Mouse (Mus musculus) urinary bladder, adult 2 months (tissue): ENCODE measurements at regions not wholly inside any gene's neighbourhood (a gene's known extent, or its start where the extent isn't known, plus 50 kb on each side); places are given as distances from the start of the nearest gene placed in this dataset.

Experiments used
- DNase-seq: peaks from one replicate; pipeline ENCODE4 v3.0.0; 2022; ENCODE audit warnings: low spot score

DNA sequence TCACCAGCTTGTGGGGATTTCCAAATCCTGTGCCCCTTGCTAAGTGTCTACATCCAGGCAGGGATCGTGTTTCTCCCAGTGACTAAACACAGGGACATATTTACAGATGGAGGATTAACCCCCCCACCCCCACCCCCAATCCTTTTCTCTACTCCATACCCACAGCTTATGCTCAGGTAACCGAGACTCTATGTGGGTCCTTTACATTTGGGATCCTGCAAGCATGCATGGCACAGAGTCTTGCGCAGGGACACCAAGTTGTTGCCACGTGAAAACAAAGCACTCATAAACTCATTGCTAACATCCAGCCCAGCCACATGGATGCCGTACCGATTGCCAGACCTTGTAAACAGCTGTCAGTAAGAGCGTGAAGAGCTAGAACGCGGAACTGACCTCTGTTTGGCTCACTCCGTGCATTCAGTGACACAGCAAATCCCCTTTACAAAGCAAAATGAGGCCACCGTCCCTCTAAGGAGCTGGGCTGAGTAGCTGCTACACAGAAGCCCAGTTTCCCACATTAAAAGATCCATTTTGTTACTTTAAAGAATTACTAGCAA is 1204.9 kb upstream of the A1bg start:
- DNase-seq, result no peak

DNA sequence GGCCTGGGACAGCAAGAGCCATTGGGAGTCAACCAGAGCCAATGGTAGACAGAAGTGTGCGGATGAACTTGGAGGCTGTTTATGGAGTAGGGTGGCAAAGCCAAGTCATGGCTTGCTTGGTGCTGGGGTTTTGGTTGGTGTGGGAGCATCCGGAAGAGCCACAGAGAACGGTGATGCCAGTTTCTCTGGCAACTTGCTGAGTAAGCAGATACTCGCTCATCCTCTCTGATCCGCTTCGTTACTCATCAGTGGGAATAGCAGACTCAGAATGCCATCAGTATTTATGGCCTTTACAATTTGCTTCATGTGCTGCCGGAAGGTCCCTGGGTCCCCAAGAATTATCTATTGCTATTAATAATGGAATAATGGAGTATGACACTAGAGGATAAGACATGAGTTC is 1202.9 kb upstream of the A1bg start:
- no peak for DNase-seq

DNA sequence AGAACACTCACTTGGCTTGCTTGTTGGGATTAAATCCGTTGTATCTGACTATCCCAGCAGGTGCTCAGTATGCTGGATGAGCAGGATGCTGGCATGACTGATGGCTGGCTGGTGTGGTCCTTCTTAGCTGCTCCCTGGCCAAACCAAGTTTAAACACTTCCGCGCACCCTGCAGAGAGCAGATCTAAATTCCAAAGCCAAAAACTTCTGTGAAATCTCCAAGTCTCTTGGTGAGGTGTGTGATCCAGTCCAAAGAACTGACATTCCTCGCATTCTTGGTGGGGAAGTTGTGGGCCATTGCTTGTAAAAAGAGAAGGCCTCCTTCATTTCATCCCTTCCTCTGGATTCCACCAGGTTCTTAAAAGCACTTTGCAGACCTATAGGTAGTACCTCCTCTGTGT is 1200.9 kb upstream of the A1bg start:
- no peak for DNase-seq

DNA sequence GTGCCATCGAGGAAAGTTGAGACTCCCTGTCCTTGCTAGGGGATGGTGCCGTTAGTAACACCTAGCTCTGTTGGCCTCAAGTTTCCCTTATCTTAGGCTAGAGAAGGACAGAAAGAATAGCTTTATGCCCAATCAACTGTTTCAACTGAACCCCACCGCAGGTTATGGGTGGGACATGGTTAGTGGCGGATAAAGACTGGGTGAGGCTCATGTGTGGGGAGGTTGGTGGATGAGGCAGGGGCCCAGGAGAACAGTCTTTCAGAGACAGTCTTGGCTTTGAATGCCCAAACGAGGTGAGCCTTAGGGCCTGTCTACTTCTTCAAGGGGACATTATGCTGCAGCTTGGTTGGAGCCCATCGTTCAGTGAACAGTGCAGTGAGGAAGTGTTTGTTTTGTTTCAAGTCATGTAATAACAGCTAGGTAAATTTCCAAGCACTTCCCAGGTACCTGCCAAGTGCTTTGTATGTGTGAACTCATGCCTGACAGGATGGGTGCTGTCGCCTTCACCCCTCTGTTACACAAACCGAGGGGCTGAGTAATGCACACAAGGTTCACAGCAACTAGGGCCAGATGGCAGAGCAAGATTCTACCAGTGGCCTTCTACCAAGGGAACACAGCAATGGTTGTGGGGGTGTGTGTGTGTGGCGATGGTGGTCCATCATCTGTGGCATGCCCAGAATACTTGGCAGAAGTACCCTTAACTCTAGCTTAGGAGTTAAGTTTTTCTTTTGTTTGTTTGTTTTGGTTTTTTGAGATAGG is 1199.6 kb upstream of the A1bg start:
- no peak for DNase-seq

GRCm38 (mm10) chr15:62121696-62122095 is 1198.9 kb upstream of the A1bg start:
- DNase-seq, result no peak

DNA sequence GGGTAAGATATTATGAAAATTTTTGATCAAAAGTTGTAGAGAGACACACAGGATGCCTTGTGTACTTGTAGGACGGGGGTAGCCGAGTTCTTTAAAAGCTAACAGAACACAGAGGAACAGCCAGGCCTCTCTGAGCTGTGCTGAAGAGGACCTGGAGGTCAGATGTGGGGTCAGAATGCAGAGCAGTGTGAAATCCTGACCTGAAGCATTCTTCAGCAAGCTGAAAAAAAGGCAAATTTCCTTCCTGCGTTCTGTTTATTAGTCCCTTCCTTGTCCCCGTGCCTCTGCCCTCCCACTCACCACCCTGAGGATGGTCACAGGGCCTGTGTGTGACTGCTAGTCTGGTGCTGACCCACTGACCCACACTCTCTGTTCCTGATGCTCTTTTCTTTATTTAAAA is 1197.9 kb upstream of the A1bg start:
- DNase-seq, result no peak

DNA sequence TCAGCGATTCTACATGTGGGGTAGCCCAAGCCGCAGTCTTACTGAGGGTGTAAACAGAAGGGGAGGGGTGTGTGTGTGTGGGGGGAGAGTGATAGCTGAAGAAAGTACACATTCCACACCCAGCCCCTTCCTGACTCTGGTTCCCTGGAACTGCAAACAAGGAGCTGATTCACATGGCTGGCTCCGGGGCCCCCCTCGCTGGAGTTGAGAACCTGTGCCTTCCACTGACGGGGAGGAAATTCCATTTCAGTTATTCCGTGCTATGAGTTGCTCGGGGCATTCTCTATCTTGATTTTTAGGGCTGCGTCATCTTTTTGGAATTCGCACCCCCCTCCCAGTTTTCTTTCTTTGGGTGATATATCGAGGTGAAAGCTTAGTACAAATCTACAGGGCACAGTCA is 1196.2 kb upstream of the A1bg start:
- no peak for DNase-seq

- DNase-seq, result no peak
Observed at GRCm38 (mm10) chr15:62116184-62116583, 1193.4 kb upstream of the A1bg start.

- DNase-seq, result no peak
Observed at GRCm38 (mm10) chr15:62114815-62115214, 1192.0 kb upstream of the A1bg start.

DNA sequence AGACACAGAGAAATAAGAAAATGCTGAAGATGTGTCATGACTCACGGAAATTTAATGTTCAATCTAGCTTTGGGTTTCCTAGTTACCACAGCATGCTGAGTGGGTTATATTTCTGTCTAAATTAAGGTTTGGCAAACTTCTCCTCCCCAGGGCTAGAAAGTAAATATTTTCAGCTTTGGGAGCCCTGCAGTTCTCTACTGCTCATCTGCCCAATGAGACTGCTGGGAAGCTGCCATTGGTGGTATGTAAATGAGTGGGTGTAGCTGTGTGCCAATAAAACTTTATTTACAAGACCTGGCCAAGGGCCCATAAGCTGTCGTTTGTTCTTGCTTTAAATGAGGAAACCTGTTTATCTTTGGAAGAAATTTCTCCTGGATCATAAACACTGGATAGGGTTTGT is 1189.3 kb upstream of the A1bg start:
- no peak for DNase-seq

GRCm38 (mm10) chr15:62107976-62108375 is 1185.2 kb upstream of the A1bg start:
- no peak for DNase-seq

DNA sequence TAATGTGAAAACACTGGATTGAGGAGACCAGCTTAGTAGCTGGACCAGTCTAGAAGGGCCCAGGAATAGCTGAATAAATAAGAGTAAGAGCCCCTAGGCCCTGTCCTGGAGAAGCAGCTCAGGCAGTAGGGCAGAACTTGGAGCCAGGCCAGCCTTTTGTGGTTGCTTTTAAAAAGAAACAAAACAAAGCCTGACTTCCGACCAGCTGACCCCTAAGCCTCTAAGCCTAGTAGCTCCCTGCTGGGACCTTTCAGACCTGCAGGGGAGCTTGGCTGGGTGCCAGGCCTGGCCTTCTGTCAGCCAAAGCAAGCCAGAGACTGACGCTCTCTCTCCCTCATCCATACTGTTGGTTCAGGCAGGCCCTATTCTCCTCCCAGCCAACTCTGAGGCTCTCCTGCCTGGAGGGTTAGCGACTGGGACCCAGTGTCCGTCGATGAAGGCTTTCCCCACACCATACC is 1183.7 kb upstream of the A1bg start:
- peak; percentile 63 for DNase-seq

DNA sequence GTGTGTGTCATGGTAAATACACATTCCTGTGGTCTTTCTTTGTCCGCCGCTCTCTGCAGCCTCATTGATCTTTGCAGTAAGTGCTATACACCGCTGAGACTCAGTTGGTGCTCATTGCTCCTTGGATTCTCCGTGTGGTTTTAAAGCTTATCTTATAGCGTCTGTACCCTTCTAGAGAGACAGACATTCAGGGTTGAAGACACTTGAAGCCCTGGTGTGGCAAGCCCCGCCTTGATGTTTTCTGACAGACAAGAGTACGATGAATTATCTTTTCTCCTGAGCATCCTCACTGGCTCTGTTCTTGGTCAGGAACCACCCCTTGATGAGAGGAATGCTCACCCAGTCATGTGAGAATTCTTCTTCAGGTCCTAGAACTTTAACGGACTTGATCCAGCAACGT is 1182.7 kb upstream of the A1bg start:
- DNase-seq, result no peak

GRCm38 (mm10) chr15:62104653-62105052 is 1181.8 kb upstream of the A1bg start:
- DNase-seq, result no peak

GRCm38 (mm10) chr15:62099683-62100082 is 1176.9 kb upstream of the A1bg start:
- no peak for DNase-seq

- peak; percentile 42 for DNase-seq
Observed at GRCm38 (mm10) chr15:62098791-62099660, 1176.2 kb upstream of the A1bg start.

DNA sequence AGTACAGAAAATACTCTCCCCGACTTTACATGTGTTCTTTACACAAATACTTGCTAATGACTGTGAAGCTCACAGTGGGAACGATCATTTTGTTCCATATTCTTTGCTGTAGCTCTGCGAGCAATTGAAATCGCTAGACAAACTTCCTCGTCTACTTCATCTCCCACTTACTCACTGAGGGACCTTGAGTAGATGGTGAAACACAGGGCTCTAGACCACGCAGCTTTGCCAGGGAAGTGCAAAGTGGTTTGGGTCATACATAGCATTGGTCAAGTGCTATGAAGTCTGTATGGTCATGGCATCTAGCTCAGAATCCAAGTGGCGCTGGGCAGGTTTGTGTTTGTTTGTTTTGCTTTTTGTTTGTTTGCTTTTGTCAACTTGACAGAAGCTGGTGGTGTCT is 1174.0 kb upstream of the A1bg start:
- no peak for DNase-seq

DNA sequence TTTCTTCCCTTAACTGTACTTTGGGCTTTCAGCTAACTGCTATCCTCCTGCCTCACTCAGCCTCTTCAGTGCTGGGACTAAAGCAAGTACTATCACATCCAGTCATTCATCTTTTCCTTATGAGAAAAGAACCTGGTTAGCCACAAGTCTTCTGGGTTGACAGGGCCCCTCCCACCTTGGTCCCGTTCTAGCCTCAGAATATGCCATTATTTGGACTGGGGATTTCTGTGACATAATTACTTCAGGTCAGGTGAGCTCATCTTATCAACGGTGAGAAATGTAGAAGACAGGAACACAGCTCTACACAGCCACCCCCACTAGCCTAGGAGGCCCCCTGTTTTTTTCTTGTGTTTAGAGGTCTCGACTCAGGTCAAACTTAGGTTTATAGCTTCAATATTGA is 1172.4 kb upstream of the A1bg start:
- DNase-seq, result no peak

DNA sequence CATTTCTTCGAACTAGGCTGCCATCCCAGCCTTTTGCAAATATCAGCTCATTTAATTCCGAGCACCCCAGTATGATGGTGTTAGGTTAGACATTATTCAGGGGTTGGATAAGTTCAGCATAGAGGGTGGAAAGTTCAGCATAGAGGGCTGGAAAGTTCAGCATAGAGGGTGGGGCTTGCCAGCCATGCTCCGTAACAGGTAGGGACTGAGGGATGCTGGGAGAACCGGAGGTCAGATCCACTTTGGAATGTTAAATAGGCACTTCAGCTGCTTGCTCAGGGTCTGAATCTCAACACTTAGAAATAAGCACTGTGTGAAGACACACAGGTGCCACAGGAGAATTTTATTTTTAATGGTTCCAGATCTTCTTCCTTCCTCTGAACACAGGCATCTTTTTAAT is 1170.9 kb upstream of the A1bg start:
- DNase-seq, result no peak

DNA sequence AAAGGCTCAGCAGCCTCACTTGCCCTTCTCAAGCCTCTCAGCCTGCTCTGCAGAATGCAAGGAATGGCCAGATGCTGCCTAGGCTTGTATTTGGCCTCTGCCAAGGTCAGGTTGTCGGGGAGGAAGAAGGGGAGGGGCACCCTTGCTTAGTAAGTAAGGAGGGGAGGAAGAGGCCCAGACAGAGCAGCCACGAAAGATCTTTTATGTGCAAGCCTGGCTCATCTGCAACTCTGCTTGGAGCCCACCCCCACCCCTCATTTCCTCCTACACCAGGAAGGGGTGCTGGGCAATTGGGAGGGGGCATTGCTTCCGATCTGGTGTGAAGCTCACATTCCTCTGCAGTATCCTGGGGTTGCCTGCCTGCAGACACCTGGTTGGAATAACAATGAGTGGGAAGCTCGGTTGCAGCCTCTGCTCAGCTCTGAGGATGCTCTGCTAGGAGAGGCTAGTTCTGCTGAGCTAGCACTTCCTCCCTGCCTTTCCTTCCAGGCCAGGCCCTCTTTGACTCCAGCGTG is 1169.9 kb upstream of the A1bg start:
- DNase-seq, result peak; percentile 34

DNA sequence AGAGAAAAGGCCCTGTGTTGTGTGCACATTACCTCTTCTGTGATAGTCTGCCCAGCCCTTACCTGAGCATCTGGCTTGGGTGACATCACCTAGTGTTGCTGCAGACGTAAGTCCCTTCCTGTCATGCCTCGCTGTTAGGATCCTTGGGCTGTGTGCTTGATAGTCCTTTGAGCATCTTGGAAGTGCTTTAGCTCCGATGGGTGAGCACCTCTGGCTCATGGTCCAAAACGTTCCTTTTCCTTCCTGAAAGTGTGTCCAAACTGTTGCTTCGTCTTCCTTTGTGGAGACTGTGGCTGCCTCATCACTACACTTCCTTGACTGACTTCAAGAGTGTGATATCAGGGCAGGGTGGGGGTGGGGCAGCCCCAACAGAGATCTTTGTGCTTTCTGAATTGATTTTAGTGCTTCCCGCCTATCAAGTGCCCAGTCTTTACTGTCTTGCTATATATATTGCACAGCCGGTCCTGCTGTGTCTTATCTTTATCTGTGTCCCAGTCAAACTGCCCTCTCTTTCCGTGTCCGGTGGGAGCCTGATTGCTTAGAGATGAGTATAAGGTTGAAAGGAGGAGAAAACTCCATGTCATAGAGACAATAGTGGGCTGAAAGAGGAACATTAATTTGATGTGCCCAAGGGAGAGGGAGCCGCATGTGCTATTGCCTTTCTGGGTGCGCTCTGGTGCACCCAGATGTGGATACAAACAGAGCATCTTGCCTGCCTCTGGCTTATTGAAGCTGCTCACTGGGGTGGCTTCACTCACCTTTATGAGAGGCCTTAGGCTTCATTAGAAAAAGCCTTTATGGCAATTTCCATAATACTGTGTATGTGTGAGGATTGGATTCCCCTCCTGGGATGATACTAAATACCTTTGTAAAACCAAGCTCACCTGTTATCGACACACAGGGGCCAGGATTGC is 1169.2 kb upstream of the A1bg start:
- DNase-seq, result no peak

GRCm38 (mm10) chr15:62091144-62091543 is 1168.3 kb upstream of the A1bg start:
- DNase-seq, result no peak
